In genomic region chr14:79327033-79327432, GRCm38 (mm10) we compare ENCODE assay signal across 9 mouse cellular contexts. TPM values are rescaled to one million over a fixed set of nuclear protein-coding genes. Genes with fewer than 3 reads are reported as not detected.
DNase-seq lines count a peak whose midpoint lies in the region; ATAC-seq and TF ChIP-seq lines count a peak whose summit lies in the region.
"Had no signal": no experiment of that assay in that cellular context is flagged by ENCODE, and none has a peak within 500 bp of the region (broad histone marks: within the 10 kb centered on the region; RNA-seq: fewer than 3 reads in every experiment).

No protein-coding gene starts in this region.

- H3K9ac ChIP-seq in hindbrain, embryonic 11.5 days (ENCODE audit: low read depth, low read length) = no peak overlapping the region
- no peak overlapping the region for H3K9ac ChIP-seq in hindbrain, embryonic 12.5 days
- H3K9ac ChIP-seq in MEL (ENCODE audit: control insufficient read depth, low read depth, low read length, poor library complexity, severe bottlenecking) = peak overlapping the region; percentile 16; the same call in 1 of the 2 replicates
- H3K9ac ChIP-seq in forebrain, embryonic 15.5 days (replicated peaks) = no peak overlapping the region
- H3K9ac ChIP-seq: embryonic facial prominence, embryonic 15.5 days had no signal

- H3K27me3 ChIP-seq in hindbrain, embryonic 11.5 days (ENCODE audit: control insufficient read depth, insufficient read depth, low read length) = no peaks in the 10 kb centered on the region
- no peaks in the 10 kb centered on the region for H3K27me3 ChIP-seq in hindbrain, embryonic 12.5 days
- H3K27me3 ChIP-seq in MEL (ENCODE audit: control insufficient read depth in 1 of 2, insufficient read depth in 2 of 2, low read length in 2 of 2) = no peaks in the 10 kb centered on the region
- H3K27me3 ChIP-seq in forebrain, embryonic 15.5 days = no peaks in the 10 kb centered on the region
- H3K27me3 ChIP-seq: embryonic facial prominence, embryonic 15.5 days had no signal

- no peaks in the 10 kb centered on the region for H3K36me3 ChIP-seq in hindbrain, embryonic 11.5 days (ENCODE audit: control insufficient read depth, insufficient read depth, low read length)
- H3K36me3 ChIP-seq in hindbrain, embryonic 12.5 days = no peaks in the 10 kb centered on the region
- H3K36me3 ChIP-seq in MEL (ENCODE audit: control insufficient read depth in 1 of 2, insufficient read depth in 2 of 2, low read length in 2 of 2) = peaks cover 0 to 11% of the 10 kb centered on the region in 2 experiments; a peak in 2 of 4 replicates
- no peaks in the 10 kb centered on the region for H3K36me3 ChIP-seq in forebrain, embryonic 15.5 days
- H3K36me3 ChIP-seq: embryonic facial prominence, embryonic 15.5 days had no signal

- peak; percentile 58 for DNase-seq in hindbrain, embryonic 11.5 days (ENCODE audit: low spot score)
- DNase-seq in A20 (ENCODE audit: low read depth, low spot score) (peak; percentile 61), MEL (ENCODE audit: low read depth, low spot score) (peak; percentile 69)
- peak; percentile 66 to 69 for DNase-seq in cerebellum, postnatal 14 days
- DNase-seq in kidney, postnatal 4 days = peak; percentile 59
- DNase-seq in retina, embryonic 14.5 days (ENCODE audit: low spot score) = peak; percentile 77

- H3K4me3 ChIP-seq in hindbrain, embryonic 11.5 days (ENCODE audit: low read depth, low read length) = no peak overlapping the region
- no peak overlapping the region for H3K4me3 ChIP-seq in hindbrain, embryonic 12.5 days
- H3K4me3 ChIP-seq in MEL (ENCODE audit: control insufficient read depth in 1 of 2, insufficient read depth in 1 of 2, low read depth in 2 of 2, low read length in 2 of 2) = no peak overlapping the region
- no peak overlapping the region for H3K4me3 ChIP-seq in forebrain, embryonic 15.5 days
- H3K4me3 ChIP-seq: embryonic facial prominence, embryonic 15.5 days had no signal

- H3K4me1 ChIP-seq in hindbrain, embryonic 11.5 days (replicated peaks; ENCODE audit: control insufficient read depth, insufficient read depth, low read length) = no peaks in the 10 kb centered on the region
- H3K4me1 ChIP-seq in hindbrain, embryonic 12.5 days = peaks cover 5% of the 10 kb centered on the region; the same call in 1 of the 2 replicates
- H3K4me1 ChIP-seq in MEL (ENCODE audit: control insufficient read depth in 1 of 2, insufficient read depth in 2 of 2, low read length in 2 of 2) = peaks cover 10 to 13% of the 10 kb centered on the region in 2 experiments
- H3K4me1 ChIP-seq in forebrain, embryonic 15.5 days = peaks cover 13% of the 10 kb centered on the region

- H3K9me3 ChIP-seq in hindbrain, embryonic 11.5 days (ENCODE audit: control insufficient read depth, low read length) = no peaks in the 10 kb centered on the region
- H3K9me3 ChIP-seq in hindbrain, embryonic 12.5 days (replicated peaks) = no peaks in the 10 kb centered on the region
- H3K9me3 ChIP-seq in MEL (replicated peaks; ENCODE audit: insufficient read depth, low read length) = no peaks in the 10 kb centered on the region
- no peaks in the 10 kb centered on the region for H3K9me3 ChIP-seq in forebrain, embryonic 15.5 days
- H3K9me3 ChIP-seq: embryonic facial prominence, embryonic 15.5 days had no signal

- no peak for TF ChIP-seq POLR2A in MEL (IDR thresholded peaks at IDR 0.05; ENCODE audit: control insufficient read depth in 1 of 2, insufficient read depth in 1 of 2, low read depth in 1 of 2, low read length in 2 of 2, poor library complexity in 1 of 2)

- TF ChIP-seq CTCF in MEL (IDR thresholded peaks at IDR 0.05 in 2 of 3, conservative IDR thresholded peaks at IDR 0.05 in 1 of 3; ENCODE audit: control insufficient read depth in 1 of 3, insufficient read depth in 1 of 3, low read depth in 2 of 3, low read length in 3 of 3, poor library complexity in 1 of 3, severe bottlenecking in 1 of 3) = peak; percentile 35 to 74 (median 65)

- no peaks in the 10 kb centered on the region; the same call in 1 of the 2 replicates for H3K79me2 ChIP-seq in MEL (ENCODE audit: control insufficient read depth, insufficient read depth, low read length, poor library complexity)

- no peak for TF ChIP-seq EP300 in MEL (IDR thresholded peaks at IDR 0.05; ENCODE audit: low read depth in 1 of 2, low read length in 2 of 2)

- ATAC-seq in hindbrain, embryonic 11.5 days (ENCODE audit: low FRiP score) = no peak
- ATAC-seq in hindbrain, embryonic 12.5 days (ENCODE audit: low FRiP score) = no peak
- ATAC-seq in forebrain, embryonic 15.5 days (replicated peaks) = no peak

- no peak overlapping the region for H3K27ac ChIP-seq in hindbrain, embryonic 11.5 days (ENCODE audit: low read depth, low read length)
- H3K27ac ChIP-seq in hindbrain, embryonic 12.5 days = no peak overlapping the region
- no peak overlapping the region for H3K27ac ChIP-seq in MEL (ENCODE audit: control insufficient read depth, low read depth, low read length)
- H3K27ac ChIP-seq in forebrain, embryonic 15.5 days (replicated peaks) = no peak overlapping the region
- H3K27ac ChIP-seq: embryonic facial prominence, embryonic 15.5 days had no signal

- TF ChIP-seq RAD21 in MEL (IDR thresholded peaks at IDR 0.05; ENCODE audit: low read depth, low read length) = peak; percentile 66

- WGBS in hindbrain, embryonic 11.5 days = 32% methylated on average over 5 of the region's 5 CpGs
- 33% methylated on average over 5 of the region's 5 CpGs for WGBS in hindbrain, embryonic 12.5 days
- 22% methylated on average over 5 of the region's 5 CpGs for WGBS in forebrain, embryonic 15.5 days

- no peak overlapping the region for H3K4me2 ChIP-seq in hindbrain, embryonic 11.5 days (replicated peaks; ENCODE audit: low read depth, low read length)
- no peak overlapping the region for H3K4me2 ChIP-seq in hindbrain, embryonic 12.5 days (replicated peaks)
- H3K4me2 ChIP-seq in forebrain, embryonic 15.5 days (replicated peaks) = no peak overlapping the region
- H3K4me2 ChIP-seq: embryonic facial prominence, embryonic 15.5 days had no signal

TF ChIP-seq in MEL, 35 proteins besides CTCF, POLR2A, EP300 and RAD21:
- peak; percentile 85 for TF ChIP-seq ZNF384 (IDR thresholded peaks at IDR 0.05; ENCODE audit: low read depth, low read length)
- peak; percentile 63 for TF ChIP-seq ZC3H11A (IDR thresholded peaks at IDR 0.05; ENCODE audit: low read depth, low read length)
- no peak for TF ChIP-seq NELFE (IDR thresholded peaks at IDR 0.05; ENCODE audit: low read depth, low read length)
- no peak for TF ChIP-seq GABPA (IDR thresholded peaks at IDR 0.05; ENCODE audit: low read depth, low read length)
- TF ChIP-seq SIN3A (IDR thresholded peaks at IDR 0.05; ENCODE audit: low read length) = 0 out of 2 replicates have a peak, but pooled peaks have one; percentile 28
- TF ChIP-seq SMC3 (IDR thresholded peaks at IDR 0.05; ENCODE audit: low read depth, low read length) = peak; percentile 82
TF ChIP-seq in MEL: peak in this region for 4.

RNA-seq across cellular contexts. Expression of gene Rgcc, which starts 25.6 kb away (rescaled TPM):
- 33.0 and 41.9 TPM in 2 replicates for polyA plus RNA-seq in hindbrain, embryonic 11.5 days (2014; fragmentation: Nextera tagmentation; extraction: Ambion mirVana)
- 32.4 and 41.0 TPM in 2 replicates for polyA plus RNA-seq in hindbrain, embryonic 12.5 days (2016; fragmentation: Nextera tagmentation; extraction: Ambion mirVana)
- 0.85 and 1.2 TPM in 2 replicates for total RNA-seq in MEL (2012; rRNA removed)
- polyA plus RNA-seq in MEL (2012; ENCODE audit: insufficient read depth in 1 of 2, insufficient read length in 2 of 2, low read depth in 1 of 2, low replicate concordance in 2 of 2, missing spikeins in 1 of 2) = 1 to 10 TPM in 1 of 2 experiments, not detected in 1; 1.8 TPM
- polyA plus RNA-seq in forebrain, embryonic 15.5 days (2015; fragmentation: Nextera tagmentation; extraction: Ambion mirVana) = 67.3 and 68.3 TPM in 2 replicates

Comparison
In these comparisons a context has a peak if more than half of its experiments do, and no peak if none do; other contexts are left out.
1. RNA of gene Rgcc, which starts 25.6 kb away (polyA plus RNA-seq): 67.3 to 68.3 TPM in forebrain, embryonic 15.5 days, 32.4 to 41.0 TPM in hindbrain, embryonic 12.5 days and 33.0 to 41.9 TPM in hindbrain, embryonic 11.5 days; 1.8 TPM in MEL; every median in the first group is over 10 times any median in the second.
2. Peak in every context shown above with its lines, with median percentiles within 50 percentile points of each other: DNase-seq.